Comparison of ENCODE assay signal across 30 mouse cellular contexts in genomic region chr1:125971933-125972332, GRCm38 (mm10). TPM values are rescaled to one million over a fixed set of nuclear protein-coding genes. Genes with fewer than 3 reads are reported as not detected.
DNase-seq lines count a peak whose midpoint lies in the region; ATAC-seq and TF ChIP-seq lines count a peak whose summit lies in the region.
"Had no signal": no experiment of that assay in that cellular context is flagged by ENCODE, and none has a peak within 500 bp of the region (broad histone marks: within the 10 kb centered on the region; RNA-seq: fewer than 3 reads in every experiment).

No protein-coding gene starts in this region.

- H3K36me3 ChIP-seq in hindbrain, embryonic 12.5 days, result no peaks in the 10 kb centered on the region
- no peaks in the 10 kb centered on the region for H3K36me3 ChIP-seq in hindbrain, postnatal 0 days (ENCODE audit: insufficient read depth, low read length)
- H3K36me3 ChIP-seq in neural tube, embryonic 13.5 days, result no peaks in the 10 kb centered on the region
- H3K36me3 ChIP-seq in neural tube, embryonic 15.5 days, result no peaks in the 10 kb centered on the region; the same call in 1 of the 2 replicates
- H3K36me3 ChIP-seq in forebrain, embryonic 12.5 days (replicated peaks), result no peaks in the 10 kb centered on the region
- no peaks in the 10 kb centered on the region; the same call in 1 of the 2 replicates for H3K36me3 ChIP-seq in forebrain, postnatal 0 days (ENCODE audit: insufficient read depth)
- H3K36me3 ChIP-seq in kidney, embryonic 14.5 days (ENCODE audit: control insufficient read depth, insufficient read depth, low read length), result no peaks in the 10 kb centered on the region
- H3K36me3 ChIP-seq: embryonic facial prominence, embryonic 12.5 days; G1E; heart, embryonic 10.5 days; heart, embryonic 15.5 days; lung, embryonic 15.5 days; neural tube, embryonic 12.5 days had no signal

- 0 out of 2 replicates have a peak, but pooled peaks have one; percentile 30 for ATAC-seq in hindbrain, embryonic 12.5 days (ENCODE audit: low FRiP score)
- no peak for ATAC-seq in hindbrain, postnatal 0 days
- ATAC-seq in neural tube, embryonic 13.5 days (ENCODE audit: low read depth), result peak; percentile 51; the same call in 1 of the 2 replicates
- no peak for ATAC-seq in neural tube, embryonic 15.5 days (ENCODE audit: low FRiP score)
- ATAC-seq in forebrain, embryonic 12.5 days (ENCODE audit: low FRiP score), result peak; percentile 62; the same call in 1 of the 2 replicates
- ATAC-seq in forebrain, postnatal 0 days, result peak; percentile 48; the same call in 1 of the 2 replicates
- ATAC-seq in kidney, embryonic 14.5 days (ENCODE audit: low FRiP score, low TSS enrichment), result no peak
- ATAC-seq: intestine, embryonic 16.5 days; midbrain, embryonic 16.5 days had no signal

- no peak overlapping the region for H3K4me3 ChIP-seq in hindbrain, embryonic 12.5 days
- H3K4me3 ChIP-seq in hindbrain, postnatal 0 days (ENCODE audit: low read length), result no peak overlapping the region
- no peak overlapping the region for H3K4me3 ChIP-seq in neural tube, embryonic 13.5 days
- no peak overlapping the region for H3K4me3 ChIP-seq in neural tube, embryonic 15.5 days (replicated peaks)
- no peak overlapping the region for H3K4me3 ChIP-seq in forebrain, embryonic 12.5 days (replicated peaks)
- no peak overlapping the region for H3K4me3 ChIP-seq in forebrain, postnatal 0 days (ENCODE audit: low read depth, low read length)
- no peak overlapping the region for H3K4me3 ChIP-seq in kidney, embryonic 14.5 days (ENCODE audit: low read length)
- H3K4me3 ChIP-seq: embryonic facial prominence, embryonic 12.5 days; heart, embryonic 10.5 days; heart, embryonic 15.5 days; lung, embryonic 15.5 days; myocyte; neural tube, embryonic 12.5 days had no signal

- H3K9me3 ChIP-seq in hindbrain, embryonic 12.5 days (replicated peaks), result no peaks in the 10 kb centered on the region
- H3K9me3 ChIP-seq in hindbrain, postnatal 0 days (ENCODE audit: low read length), result no peaks in the 10 kb centered on the region
- no peaks in the 10 kb centered on the region for H3K9me3 ChIP-seq in neural tube, embryonic 13.5 days
- H3K9me3 ChIP-seq in neural tube, embryonic 15.5 days (replicated peaks), result no peaks in the 10 kb centered on the region
- no peaks in the 10 kb centered on the region for H3K9me3 ChIP-seq in forebrain, embryonic 12.5 days
- H3K9me3 ChIP-seq in forebrain, postnatal 0 days (ENCODE audit: low read length), result no peaks in the 10 kb centered on the region
- no peaks in the 10 kb centered on the region for H3K9me3 ChIP-seq in kidney, embryonic 14.5 days (ENCODE audit: control insufficient read depth, low read length)
- H3K9me3 ChIP-seq: embryonic facial prominence, embryonic 12.5 days; heart, embryonic 10.5 days; heart, embryonic 15.5 days; lung, embryonic 15.5 days; neural tube, embryonic 12.5 days had no signal

- H3K4me1 ChIP-seq in hindbrain, embryonic 12.5 days, result peaks cover 12% of the 10 kb centered on the region
- H3K4me1 ChIP-seq in hindbrain, postnatal 0 days (ENCODE audit: insufficient read depth, low read length), result no peaks in the 10 kb centered on the region
- H3K4me1 ChIP-seq in neural tube, embryonic 13.5 days (replicated peaks), result 0 out of 2 replicates have a peak, but pooled peaks cover 8% of the 10 kb centered on the region
- no peaks in the 10 kb centered on the region for H3K4me1 ChIP-seq in neural tube, embryonic 15.5 days
- H3K4me1 ChIP-seq in forebrain, embryonic 12.5 days, result peaks cover 12% of the 10 kb centered on the region
- no peaks in the 10 kb centered on the region for H3K4me1 ChIP-seq in forebrain, postnatal 0 days (ENCODE audit: insufficient read depth)
- H3K4me1 ChIP-seq in kidney, embryonic 14.5 days (ENCODE audit: control insufficient read depth, insufficient read depth, low read length), result no peaks in the 10 kb centered on the region
- H3K4me1 ChIP-seq: embryonic facial prominence, embryonic 12.5 days; lung, embryonic 15.5 days; neural tube, embryonic 12.5 days had no signal

- H3K27ac ChIP-seq in hindbrain, embryonic 12.5 days, result peak overlapping the region; percentile 57; the same call in 1 of the 2 replicates
- no peak overlapping the region for H3K27ac ChIP-seq in hindbrain, postnatal 0 days
- H3K27ac ChIP-seq in neural tube, embryonic 13.5 days (replicated peaks), result 0 out of 2 replicates have a peak overlapping the region, but pooled peaks have one; percentile 2
- H3K27ac ChIP-seq in neural tube, embryonic 15.5 days (replicated peaks), result no peak overlapping the region
- H3K27ac ChIP-seq in forebrain, embryonic 12.5 days, result 0 out of 2 replicates have a peak overlapping the region, but pooled peaks have one; percentile 6
- no peak overlapping the region for H3K27ac ChIP-seq in forebrain, postnatal 0 days (ENCODE audit: low read depth, low read length)
- H3K27ac ChIP-seq in kidney, embryonic 14.5 days (ENCODE audit: low read depth, low read length), result no peak overlapping the region
- H3K27ac ChIP-seq: embryonic facial prominence, embryonic 12.5 days; heart, embryonic 10.5 days; heart, embryonic 15.5 days; lung, embryonic 15.5 days; neural tube, embryonic 12.5 days had no signal

- 33% methylated on average over 6 of the region's 6 CpGs for WGBS in hindbrain, embryonic 12.5 days
- 23% methylated on average over 6 of the region's 6 CpGs for WGBS in hindbrain, postnatal 0 days
- WGBS in neural tube, embryonic 13.5 days, result 32% methylated on average over 6 of the region's 6 CpGs
- WGBS in neural tube, embryonic 15.5 days, result 29% methylated on average over 6 of the region's 6 CpGs
- WGBS in forebrain, embryonic 12.5 days, result 21% methylated on average over 6 of the region's 6 CpGs
- 19% methylated on average over 6 of the region's 6 CpGs for WGBS in forebrain, postnatal 0 days
- 83% methylated on average over 6 of the region's 6 CpGs for WGBS in kidney, embryonic 14.5 days

- no peak for TF ChIP-seq CTCF in hindbrain, postnatal 0 days (IDR thresholded peaks at IDR 0.05; ENCODE audit: low read depth)
- no peak for TF ChIP-seq CTCF in forebrain, postnatal 0 days (IDR thresholded peaks at IDR 0.05; ENCODE audit: low read depth)

- no peak overlapping the region for H3K9ac ChIP-seq in hindbrain, embryonic 12.5 days
- H3K9ac ChIP-seq in hindbrain, postnatal 0 days (replicated peaks; ENCODE audit: low read length), result no peak overlapping the region
- no peak overlapping the region for H3K9ac ChIP-seq in neural tube, embryonic 13.5 days
- no peak overlapping the region for H3K9ac ChIP-seq in neural tube, embryonic 15.5 days (replicated peaks)
- no peak overlapping the region for H3K9ac ChIP-seq in forebrain, embryonic 12.5 days
- H3K9ac ChIP-seq in forebrain, postnatal 0 days, result no peak overlapping the region
- no peak overlapping the region for H3K9ac ChIP-seq in kidney, embryonic 14.5 days (ENCODE audit: low read depth, low read length)
- H3K9ac ChIP-seq: embryonic facial prominence, embryonic 12.5 days; heart, embryonic 15.5 days; lung, embryonic 15.5 days; neural tube, embryonic 12.5 days had no signal

- no peak overlapping the region for H3K4me2 ChIP-seq in hindbrain, embryonic 12.5 days (replicated peaks)
- no peak overlapping the region for H3K4me2 ChIP-seq in hindbrain, postnatal 0 days (ENCODE audit: low read depth, low read length)
- no peak overlapping the region for H3K4me2 ChIP-seq in neural tube, embryonic 13.5 days
- H3K4me2 ChIP-seq in neural tube, embryonic 15.5 days, result no peak overlapping the region
- no peak overlapping the region for H3K4me2 ChIP-seq in forebrain, embryonic 12.5 days
- H3K4me2 ChIP-seq in forebrain, postnatal 0 days (ENCODE audit: low read depth), result no peak overlapping the region
- H3K4me2 ChIP-seq in kidney, embryonic 14.5 days (replicated peaks; ENCODE audit: low read depth, low read length), result no peak overlapping the region
- H3K4me2 ChIP-seq: embryonic facial prominence, embryonic 12.5 days; heart, embryonic 15.5 days; liver, embryonic 11.5 days; lung, embryonic 15.5 days; neural tube, embryonic 12.5 days had no signal

- no peaks in the 10 kb centered on the region for H3K27me3 ChIP-seq in hindbrain, embryonic 12.5 days
- no peaks in the 10 kb centered on the region for H3K27me3 ChIP-seq in hindbrain, postnatal 0 days (ENCODE audit: insufficient read depth, low read length)
- H3K27me3 ChIP-seq in neural tube, embryonic 13.5 days, result no peaks in the 10 kb centered on the region
- no peaks in the 10 kb centered on the region for H3K27me3 ChIP-seq in neural tube, embryonic 15.5 days (replicated peaks)
- H3K27me3 ChIP-seq in forebrain, embryonic 12.5 days, result no peaks in the 10 kb centered on the region
- no peaks in the 10 kb centered on the region for H3K27me3 ChIP-seq in forebrain, postnatal 0 days (ENCODE audit: insufficient read depth, low read length)
- H3K27me3 ChIP-seq in kidney, embryonic 14.5 days (ENCODE audit: control insufficient read depth, insufficient read depth, low read length), result no peaks in the 10 kb centered on the region
- H3K27me3 ChIP-seq: CH12.LX; embryonic facial prominence, embryonic 12.5 days; heart, embryonic 15.5 days; lung, embryonic 15.5 days; neural tube, embryonic 12.5 days had no signal

- DNase-seq in hindbrain, postnatal 0 days (ENCODE audit: low spot score), result no peak
- DNase-seq in forebrain, postnatal 0 days, result no peak
- DNase-seq in left cerebral cortex, adult 18-20 months (ENCODE audit: low spot score in 2 of 2), result no peak
- DNase-seq: adrenal gland, postnatal 14 days; B cell, adult 2 months; cerebellum, adult 11-12 months; cerebellum, adult 9-11 months; embryo, embryonic 11 days; gastrocnemius, postnatal 14 days; heart, postnatal 36 days; kidney, adult 8-10 months; kidney, postnatal 10 days; layer of hippocampus, postnatal 36 days had no signal

RNA-seq across cellular contexts. Expression of gene Lypd1, which starts 59.0 kb away (rescaled TPM):
- 20.7 and 24.8 TPM in 2 replicates for polyA plus RNA-seq in hindbrain, embryonic 12.5 days (2016; fragmentation: Nextera tagmentation; extraction: Ambion mirVana)
- 94.9 and 102 TPM in 2 replicates for total RNA-seq in hindbrain, postnatal 0 days (2014; rRNA removed)
- polyA plus RNA-seq in hindbrain, postnatal 0 days (2015; fragmentation: Nextera tagmentation; extraction: Ambion mirVana), result 90.6 and 90.7 TPM in 2 replicates
- 47.5 and 50.5 TPM in 2 replicates for polyA plus RNA-seq in neural tube, embryonic 13.5 days (2015; fragmentation: Nextera tagmentation; extraction: Ambion mirVana)
- 82.3 and 100 TPM in 2 replicates for polyA plus RNA-seq in neural tube, embryonic 15.5 days (2015; fragmentation: Nextera tagmentation; extraction: Ambion mirVana)
- 7.2 and 9.0 TPM in 2 replicates for polyA plus RNA-seq in forebrain, embryonic 12.5 days (2016; fragmentation: Nextera tagmentation; extraction: Ambion mirVana)
- 58.9 and 88.7 TPM in 2 replicates for total RNA-seq in forebrain, postnatal 0 days (2014; rRNA removed)
- 51.1 and 76.1 TPM in 2 replicates for polyA plus RNA-seq in forebrain, postnatal 0 days (2015; fragmentation: Nextera tagmentation; extraction: Ambion mirVana)
- total RNA-seq in left cerebral cortex, adult 18-20 months (2021), result 10 to 100 TPM; 72.3 to 99.1 TPM
- polyA plus RNA-seq in kidney, embryonic 14.5 days (2014; fragmentation: Nextera tagmentation; extraction: Ambion mirVana), result 0.19 and 2.0 TPM in 2 replicates
- total RNA-seq: CH12.LX; megakaryocyte progenitor cell, adult 5-6 weeks had no signal

Comparison
In these comparisons a context has a peak if more than half of its experiments do, and no peak if none do; other contexts are left out.
1. ATAC-seq: peak in hindbrain, embryonic 12.5 days (single experiment), neural tube, embryonic 13.5 days (single experiment), forebrain, embryonic 12.5 days (single experiment) and forebrain, postnatal 0 days (single experiment); none in hindbrain, postnatal 0 days (single experiment), neural tube, embryonic 15.5 days (single experiment) and kidney, embryonic 14.5 days (single experiment).
2. H3K27ac ChIP-seq: peak in hindbrain, embryonic 12.5 days (single experiment), neural tube, embryonic 13.5 days (single experiment) and forebrain, embryonic 12.5 days (single experiment); none in hindbrain, postnatal 0 days (single experiment), neural tube, embryonic 15.5 days (single experiment), forebrain, postnatal 0 days (single experiment) and kidney, embryonic 14.5 days (single experiment).